Mouse (Mus musculus): Measurements from ENCODE around the gene Tepsin. TPM values are rescaled to one million over a fixed set of nuclear protein-coding genes. Genes with fewer than 3 reads are reported as not detected.

The Tepsin gene
- total RNA-seq, 2 experiments from 2014 or later: 15.1 to 16.9 TPM

DNA sequence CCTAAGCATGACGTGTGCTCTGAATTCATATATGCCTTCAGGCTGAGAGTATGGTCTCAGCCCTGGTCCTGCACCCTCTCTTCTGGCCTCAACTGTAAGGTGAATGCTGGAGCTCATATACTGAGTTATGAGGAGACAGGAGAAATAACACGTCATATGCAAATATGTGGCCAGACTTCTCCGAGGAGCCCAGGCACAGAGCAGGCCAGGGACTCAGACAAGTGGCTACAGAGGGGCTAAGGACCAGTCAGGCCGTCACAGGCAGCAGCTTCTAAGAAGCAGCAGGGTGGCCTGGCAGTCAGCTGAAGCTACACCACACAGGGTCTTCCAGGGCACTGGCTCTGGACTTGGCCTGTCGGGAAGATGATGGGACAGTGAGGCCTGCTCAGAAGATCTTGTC, 35.2 kb downstream of the Tepsin start:
- DNase-seq: no peak

DNA sequence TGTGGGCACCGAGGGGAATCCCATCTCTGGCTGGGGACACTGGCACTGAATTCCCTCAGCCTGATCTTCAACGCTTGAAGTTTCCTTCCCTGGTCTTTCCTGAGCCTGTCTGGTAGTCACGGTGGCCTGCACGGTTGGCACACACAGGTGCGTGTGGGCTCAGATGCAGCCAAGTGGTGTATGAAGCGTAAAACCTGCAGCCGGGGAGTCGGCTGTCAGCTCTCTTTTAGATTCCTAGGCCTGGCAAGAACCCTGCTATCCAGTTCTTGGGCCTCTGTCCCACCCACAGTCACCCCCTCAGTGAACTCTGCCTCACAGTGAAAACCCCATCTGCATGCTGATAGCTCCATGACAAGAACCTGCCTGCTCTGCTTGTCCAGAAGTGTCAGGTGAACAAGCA, 37.9 kb downstream of the Tepsin start:
- DNase-seq: no peak

DNA sequence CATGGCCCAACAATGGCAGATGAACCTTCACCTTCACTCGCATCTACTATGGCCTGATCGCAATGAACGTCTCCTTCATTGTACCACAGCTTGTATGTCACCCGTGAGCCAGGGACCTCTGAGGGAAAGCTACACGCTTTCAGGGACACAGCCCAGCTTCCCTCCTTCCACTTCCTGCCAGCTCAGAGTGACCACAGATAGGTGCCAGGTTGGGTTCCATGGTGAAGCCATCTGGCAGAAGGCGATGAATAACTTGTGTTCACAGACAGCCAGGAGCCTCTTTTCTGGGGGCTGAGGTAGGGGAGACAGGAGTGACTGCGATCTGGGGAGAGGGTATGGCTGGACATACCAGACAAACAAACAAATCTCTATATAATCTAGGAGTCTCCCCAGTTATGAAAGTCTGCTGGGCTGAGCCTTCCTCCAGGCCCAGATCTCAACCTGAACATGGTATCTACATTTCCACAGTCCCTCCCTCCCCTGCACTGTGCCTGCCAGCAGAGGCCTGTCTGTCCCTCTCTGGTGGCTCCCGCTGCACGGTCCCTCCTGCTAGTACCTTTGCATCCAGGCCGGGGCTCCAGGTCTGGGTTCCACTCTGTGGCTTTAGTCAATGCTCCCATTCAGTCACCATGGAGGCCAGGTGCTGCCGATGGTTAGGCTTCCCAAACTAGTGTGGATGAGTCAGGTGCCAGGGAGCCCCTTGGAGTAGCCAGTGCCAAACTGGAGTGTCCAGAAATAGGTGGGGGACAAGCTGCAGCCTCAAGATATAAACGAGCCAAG, 42.4 kb downstream of the Tepsin start:
- DNase-seq: no peak

DNA sequence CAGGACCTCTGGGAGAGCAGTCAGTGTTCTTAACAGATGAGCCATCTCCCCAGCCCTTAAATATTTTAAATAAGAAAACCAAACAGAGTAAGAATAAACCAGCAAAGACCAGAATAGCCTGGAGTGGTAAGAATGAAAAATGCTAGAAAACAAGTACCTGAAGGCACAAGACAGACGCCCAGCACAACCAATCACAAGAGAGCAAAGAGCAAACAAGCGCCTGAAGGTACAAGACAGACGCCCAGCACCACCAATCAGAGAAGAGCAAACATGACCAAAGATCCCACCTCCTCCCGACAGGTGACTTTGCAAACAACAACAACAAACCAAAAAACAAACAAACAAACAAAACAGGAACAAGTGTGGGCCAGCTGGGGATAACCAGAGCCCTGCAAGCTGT, 44.7 kb downstream of the Tepsin start:
- DNase-seq: no peak

DNA sequence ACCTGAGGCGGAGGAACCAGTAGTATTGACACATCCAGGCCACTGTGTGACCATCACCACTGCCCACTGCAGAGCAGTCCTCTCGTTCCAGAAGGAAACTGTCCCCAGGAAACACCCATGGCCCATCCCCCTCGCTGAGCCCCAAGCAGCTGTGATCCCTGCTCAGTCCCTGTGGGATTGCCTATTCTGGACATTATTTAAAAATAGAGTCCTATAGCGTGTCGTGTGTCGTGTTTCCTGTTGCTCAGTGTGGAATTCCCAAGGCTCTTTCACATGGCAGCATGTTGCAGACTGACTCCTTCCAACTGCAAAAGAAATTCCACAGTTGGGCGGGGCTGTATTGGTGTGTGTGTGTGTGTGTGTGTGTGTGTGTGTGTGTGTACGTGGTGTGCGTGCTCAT, 46.3 kb downstream of the Tepsin start:
- no peak for DNase-seq

DNA sequence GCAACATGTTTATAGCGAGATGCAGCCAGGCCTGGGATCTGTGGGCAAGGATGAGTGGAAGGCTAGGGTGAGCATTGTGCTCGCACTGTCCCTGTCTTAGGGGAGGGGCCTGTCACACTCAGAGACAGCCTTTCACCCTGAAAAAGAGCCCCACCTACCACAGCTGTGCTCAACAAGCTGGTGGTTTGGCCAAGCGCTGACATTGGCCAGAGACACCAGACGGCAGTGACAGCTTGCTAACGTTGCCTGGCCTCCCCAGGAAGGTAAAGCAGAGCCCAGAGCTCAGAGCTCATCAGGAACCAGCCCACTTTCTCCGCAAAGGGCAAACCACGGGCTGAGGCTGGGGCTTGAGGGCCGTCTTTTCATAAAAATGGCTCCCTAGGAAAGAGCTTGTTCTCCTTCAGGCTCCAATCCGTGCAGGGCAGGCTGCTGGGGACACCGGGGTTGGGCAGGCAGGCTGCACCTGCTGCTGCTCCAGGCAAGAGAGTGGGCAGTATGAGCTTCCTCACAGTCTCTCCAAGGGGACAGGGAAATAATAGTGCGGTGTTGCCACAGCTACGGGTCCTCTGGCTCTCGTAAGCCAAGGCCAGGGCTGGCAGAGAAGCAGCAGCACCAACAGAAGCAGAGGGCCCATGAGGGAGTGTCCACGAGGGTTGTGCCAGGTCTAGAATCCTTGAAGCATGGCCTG, 47.3 kb downstream of the Tepsin start:
- no peak for DNase-seq

DNA sequence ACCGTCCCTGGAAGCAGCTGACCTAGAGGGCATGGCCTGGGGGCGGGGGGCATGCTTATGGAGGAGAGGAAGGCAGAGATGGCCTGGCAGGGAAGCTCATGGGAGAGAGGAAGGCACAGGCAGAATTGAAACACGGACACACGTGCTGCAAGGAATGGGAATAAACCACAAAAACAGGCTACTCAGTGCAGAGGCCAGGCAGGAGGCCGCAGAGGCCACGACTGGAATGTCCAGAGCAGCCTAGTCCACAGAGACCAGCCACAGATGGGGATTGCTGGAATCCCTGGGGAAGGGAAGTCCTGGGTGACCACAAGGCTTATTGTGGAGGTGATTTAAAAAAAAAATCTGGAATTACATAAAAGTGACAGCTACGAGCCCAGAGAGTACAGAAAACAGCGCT, 49.5 kb downstream of the Tepsin start:
- no peak for DNase-seq

DNA sequence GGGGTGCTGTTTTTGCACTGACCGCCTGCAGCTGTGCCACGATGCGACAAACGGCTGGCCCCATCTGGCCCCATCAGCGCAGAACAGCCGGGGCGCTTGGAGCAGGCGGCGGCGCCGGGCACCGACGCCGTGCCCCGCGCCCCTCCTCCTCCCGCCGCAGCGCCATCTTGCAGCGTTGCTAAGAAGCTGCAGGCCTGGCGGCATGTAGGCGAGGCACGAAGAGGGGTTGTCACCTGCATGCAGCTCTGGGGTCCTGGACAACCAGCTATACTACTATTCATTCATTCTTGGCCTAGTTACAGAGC, 50.3 kb downstream of the Tepsin start:
- peak; percentile 61 to 62 for DNase-seq

DNA sequence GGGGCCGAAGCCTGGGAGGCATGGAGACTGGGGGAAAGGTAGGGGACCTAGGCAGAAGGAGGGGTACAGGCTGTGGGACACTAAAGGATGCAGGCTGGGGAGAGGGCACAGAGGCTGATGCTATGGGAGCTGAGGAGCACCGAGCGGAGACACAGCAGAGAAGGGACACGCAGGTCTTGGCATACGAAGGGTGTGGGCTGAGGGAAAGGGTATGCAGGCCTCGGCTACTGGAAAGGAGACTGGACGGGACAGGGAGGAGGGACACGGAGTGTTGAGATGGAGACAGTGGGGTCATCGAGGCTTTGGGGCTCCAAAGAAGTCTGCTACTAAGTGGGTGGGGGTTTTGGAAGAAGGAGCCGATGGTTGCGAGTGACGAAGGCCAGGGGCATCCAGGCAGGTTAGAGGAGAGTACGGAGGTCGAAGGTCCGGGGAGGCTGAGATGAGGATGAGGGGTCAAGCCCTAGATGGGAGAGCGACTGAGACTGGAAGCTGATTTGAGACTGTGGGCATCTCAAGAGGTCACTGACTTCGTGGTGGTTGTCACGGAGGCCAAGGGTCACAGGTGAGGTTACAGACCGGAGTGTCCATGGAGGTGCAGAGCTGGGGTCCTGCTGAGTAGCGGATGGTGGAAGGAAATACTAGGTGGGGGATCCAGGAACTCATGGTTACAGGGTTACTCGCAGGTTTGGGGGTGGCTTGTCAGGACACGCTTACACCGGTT, 50.8 kb downstream of the Tepsin start:
- no peak for DNase-seq

DNA sequence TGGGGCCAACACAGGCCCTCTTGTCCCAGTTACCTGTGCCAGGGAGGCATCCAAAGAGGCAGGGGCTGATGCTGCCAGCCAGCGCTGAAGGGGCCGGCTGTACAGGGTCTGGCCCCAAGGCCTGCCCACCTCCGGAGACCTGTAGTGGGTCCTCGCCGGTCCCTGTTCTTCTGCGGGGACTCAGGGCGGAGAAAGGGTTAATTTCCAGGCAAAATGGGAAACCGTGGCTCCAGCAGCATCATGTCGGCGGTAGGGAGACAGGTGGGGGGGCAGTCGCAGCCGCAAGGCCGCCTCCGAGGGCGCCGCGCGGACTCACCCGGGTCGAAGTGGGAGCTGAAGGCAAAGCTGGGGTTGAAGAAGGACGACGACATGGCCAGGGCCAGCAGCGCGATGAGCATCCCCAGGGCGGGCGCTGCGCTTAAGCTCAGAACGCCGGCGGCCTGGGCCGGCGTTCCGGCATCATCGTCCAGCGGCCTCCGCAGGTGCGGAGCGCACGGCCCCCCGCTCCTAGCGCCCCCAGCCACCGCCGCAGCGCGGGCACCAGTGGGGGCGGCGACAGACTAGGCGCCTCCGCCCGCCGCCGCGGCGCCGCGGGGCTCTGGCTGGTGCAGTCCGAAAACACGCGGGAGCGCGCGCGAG, 51.9 kb downstream of the Tepsin start, which contains the start of gene Aatk:
Aatk (minus strand) TSS at position 615 of the 639 bp plus-strand sequence.
- DNase-seq: peak in 1 of 2 experiments; percentile 46

DNA sequence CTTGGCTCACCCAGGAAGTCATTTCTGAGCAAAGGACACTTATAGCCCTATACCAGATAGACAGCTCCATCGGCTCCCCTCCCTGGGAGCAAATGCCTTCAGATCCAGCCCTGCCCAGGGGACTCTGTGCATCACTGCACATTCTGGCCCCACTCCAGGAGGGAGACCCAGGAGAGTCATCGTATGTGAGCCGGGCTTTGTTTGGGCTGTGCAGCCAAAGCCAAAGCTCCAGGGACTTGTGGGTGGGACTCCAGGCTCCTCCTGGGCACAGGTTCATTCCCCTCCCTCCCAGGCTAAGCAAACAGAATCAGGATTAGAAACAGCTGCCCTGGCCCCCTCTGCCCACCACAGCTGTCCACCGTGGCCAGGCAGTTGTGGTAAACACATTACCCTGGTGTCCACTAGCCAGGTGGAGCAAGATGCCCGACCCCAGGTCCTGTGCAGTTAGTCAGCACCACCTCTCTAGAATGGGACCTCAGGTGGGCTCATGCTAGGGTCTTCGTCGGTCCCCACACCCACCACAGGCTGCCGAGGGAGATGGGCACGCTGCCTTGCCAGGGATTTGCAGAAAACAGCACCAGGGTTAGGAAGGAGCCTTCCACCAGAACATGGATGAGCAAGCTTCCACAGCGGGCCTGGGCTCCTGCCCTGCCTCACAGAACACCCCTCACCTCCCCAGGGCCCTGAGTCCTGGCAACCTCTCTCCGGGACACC, 52.5 kb downstream of the Tepsin start:
- no peak for DNase-seq

DNA sequence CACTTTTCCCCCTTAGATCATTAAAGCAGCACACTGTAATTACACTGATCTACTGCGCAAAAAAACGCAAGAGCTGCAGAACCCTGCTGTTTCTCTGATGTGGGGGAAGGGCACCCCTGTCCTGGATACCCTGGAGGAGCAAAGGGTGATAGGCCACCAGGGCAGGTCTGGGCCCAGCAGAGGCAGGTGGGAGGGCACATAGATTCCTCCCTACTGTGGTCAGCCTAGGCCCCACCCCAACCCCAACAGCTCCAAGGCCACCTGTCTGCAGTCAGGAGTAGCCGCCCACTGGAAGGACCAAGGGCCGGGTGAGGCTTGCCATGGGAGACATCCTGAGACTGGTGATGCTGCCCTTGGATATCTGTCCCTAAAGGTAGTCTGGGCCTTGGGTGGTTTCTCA, 53.2 kb downstream of the Tepsin start:
- no peak for DNase-seq

DNA sequence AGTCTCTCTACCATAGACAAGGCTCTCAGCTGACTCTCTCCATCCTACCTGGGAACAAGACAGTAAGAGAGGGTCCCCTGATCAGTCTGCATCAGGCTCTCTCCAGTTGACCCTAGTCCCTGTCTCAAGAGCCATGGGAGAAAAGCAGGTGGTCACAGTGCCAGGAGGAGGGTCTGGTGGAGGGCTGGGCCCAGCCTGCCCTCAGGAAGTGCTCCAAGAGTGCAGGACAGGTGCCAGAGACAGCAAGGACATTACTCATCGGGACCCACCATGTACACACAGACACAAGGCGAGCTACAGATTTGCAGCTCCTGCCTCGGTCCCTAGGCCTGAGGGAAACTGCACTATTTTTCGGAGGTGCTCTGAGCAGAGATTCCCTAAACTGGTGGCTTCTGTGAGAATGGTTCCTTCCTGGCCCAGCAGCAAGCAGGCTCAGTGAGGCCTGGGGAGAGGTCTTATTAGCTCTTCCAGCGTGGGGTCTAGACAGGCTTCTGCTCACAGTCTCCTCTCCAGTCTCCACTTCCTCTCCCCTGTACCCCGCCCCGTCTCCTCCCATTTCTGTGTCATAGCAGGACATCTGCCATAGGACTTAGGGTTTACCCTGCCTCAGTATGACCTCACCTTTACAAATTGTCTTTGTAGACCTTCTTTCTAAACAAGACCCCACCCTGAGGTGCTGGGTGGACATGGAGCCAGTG, 56.2 kb downstream of the Tepsin start:
- DNase-seq: no peak

DNA sequence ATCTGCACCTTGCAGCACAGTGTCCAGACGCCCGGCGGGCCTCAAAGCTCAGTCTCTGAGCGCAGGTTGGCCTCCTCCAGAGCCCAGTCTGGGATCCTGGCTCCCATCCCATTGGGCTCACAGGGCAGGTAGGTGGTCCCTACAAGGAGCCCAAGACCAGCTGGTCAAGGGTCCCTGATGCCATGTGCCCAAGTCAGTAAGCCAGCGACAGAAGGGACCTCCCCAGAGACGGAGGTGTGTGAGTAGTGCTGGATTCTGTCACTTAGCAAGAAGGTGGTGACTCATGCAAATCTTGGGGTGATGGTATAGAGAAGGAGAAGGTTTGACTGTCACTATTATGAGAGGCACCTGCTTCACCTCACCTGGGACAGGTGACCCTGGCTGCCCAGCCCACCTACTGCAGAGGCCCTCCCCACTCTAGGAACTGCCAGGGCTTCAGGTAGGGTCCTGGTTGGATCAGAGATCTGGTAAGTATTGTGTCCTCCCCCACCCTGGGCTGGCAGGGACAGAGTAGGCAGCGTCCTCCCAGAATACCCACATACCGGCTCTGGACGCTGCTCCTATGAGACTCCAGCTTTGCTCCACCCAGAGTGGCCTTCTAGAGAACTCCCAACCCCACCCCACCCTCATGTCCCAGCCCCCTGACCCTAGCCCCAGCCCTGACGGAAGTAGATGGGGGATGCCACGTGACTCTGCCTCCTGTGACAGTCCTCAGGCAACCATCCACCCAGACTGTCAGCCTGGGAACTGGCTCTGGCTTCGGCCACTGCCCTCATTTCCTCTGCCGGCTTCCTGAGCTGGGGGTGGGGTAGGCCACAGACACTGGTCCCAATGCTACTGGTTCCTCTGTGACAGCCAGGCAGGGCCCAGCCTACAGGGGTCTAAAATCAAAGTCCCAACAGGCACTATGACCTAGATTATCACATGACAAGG, 57.1 kb downstream of the Tepsin start:
- DNase-seq: peak in 1 of 2 experiments; percentile 63

Small RNAs within 50 kb of the gene (microRNA-seq; reads per million reads assigned to microRNA genes)
- gene Gm25948: 0 to 0.30 reads per million in 2 experiments

Other genes with a start within 250 kb of the Tepsin start
- gene Chmp6, start 185.3 kb downstream of the Tepsin start, total RNA-seq (2021): 10 to 100 TPM; 33.3 to 38.4 TPM
- gene Baiap2, start 156.0 kb downstream of the Tepsin start, total RNA-seq (2021): 100 to 1,000 TPM; 246 to 257 TPM
- 100 to 1,000 TPM; 213 to 224 TPM for gene Aatk, start 51.6 kb downstream of the Tepsin start, total RNA-seq (2021)
- 10 to 100 TPM; 28.7 to 33.0 TPM for gene Cep131, start 11.9 kb downstream of the Tepsin start, total RNA-seq (2021)
- 10 to 100 TPM; 34.7 to 35.9 TPM for gene Ndufaf8, start 197 bp upstream of the Tepsin start, total RNA-seq (2021)
- 10 to 100 TPM; 80.2 to 86.1 TPM for gene Slc38a10, start 52.6 kb upstream of the Tepsin start, total RNA-seq (2021)
- gene Bahcc1, start 134.2 kb upstream of the Tepsin start, total RNA-seq (2021): 10 to 100 TPM; 19.6 to 20.0 TPM
- gene Actg1, start 249.8 kb upstream of the Tepsin start, total RNA-seq (2021): 1,000 to 10,000 TPM; 1,262 to 1,401 TPM